Mouse (Mus musculus): ENCODE results near the gene Tmem104. TPM values are rescaled to one million over a fixed set of nuclear protein-coding genes. Genes with fewer than 3 reads are reported as not detected.

Tmem104 gene
- polyA plus RNA-seq, 1 experiment from 2014 or later = 10.3 TPM

DNA sequence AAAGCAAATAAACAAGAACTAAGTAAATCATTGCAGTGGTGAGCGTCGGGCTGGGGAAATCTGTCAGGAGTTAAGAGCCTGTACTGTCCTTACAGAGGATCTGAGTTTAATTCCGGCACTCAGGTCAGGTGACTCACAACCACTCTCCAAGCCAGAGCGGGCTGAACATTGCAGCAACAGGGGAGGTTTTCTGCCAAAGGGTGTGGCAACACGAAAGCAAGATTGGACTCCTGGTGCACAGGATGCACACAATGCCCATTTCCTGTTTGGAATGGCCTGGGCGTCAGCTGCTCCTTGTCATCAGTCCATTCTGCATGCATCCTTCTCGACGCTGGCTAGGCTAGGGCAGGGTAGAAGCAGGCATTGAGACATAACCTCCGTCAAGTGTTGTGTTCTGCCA lies 32.0 kb downstream of the Tmem104 start:
- no peak overlapping the region for H3K9ac ChIP-seq (ENCODE audit: low read depth, low read length)
- H3K36me3 ChIP-seq (ENCODE audit: control insufficient read depth, insufficient read depth, low read length) = no peaks in the 10 kb centered on the region
- H3K4me1 ChIP-seq (ENCODE audit: control insufficient read depth, insufficient read depth, low read length) = peaks cover 21% of the 10 kb centered on the region
- 54% methylated on average over 9 of the region's 9 CpGs for WGBS
- ATAC-seq (ENCODE audit: low FRiP score, low TSS enrichment) = no peak
- H3K27ac ChIP-seq (ENCODE audit: low read depth, low read length) = no peak overlapping the region
- no peak overlapping the region for H3K4me3 ChIP-seq (ENCODE audit: low read length)
- no peak overlapping the region for H3K4me2 ChIP-seq (replicated peaks; ENCODE audit: low read depth, low read length)
- peaks cover 9% of the 10 kb centered on the region; the same call in 1 of the 2 replicates for H3K27me3 ChIP-seq (ENCODE audit: control insufficient read depth, insufficient read depth, low read length)
- no peaks in the 10 kb centered on the region for H3K9me3 ChIP-seq (ENCODE audit: control insufficient read depth, low read length)

- H3K27me3 ChIP-seq (ENCODE audit: control insufficient read depth, insufficient read depth, low read length) = peaks cover 9% of the 10 kb centered on the region; the same call in 1 of the 2 replicates
- H3K4me2 ChIP-seq (replicated peaks; ENCODE audit: low read depth, low read length) = no peak overlapping the region
- H3K9ac ChIP-seq (ENCODE audit: low read depth, low read length) = no peak overlapping the region
- WGBS = 83% methylated on average over 10 of the region's 10 CpGs
- no peak for ATAC-seq (ENCODE audit: low FRiP score, low TSS enrichment)
- no peaks in the 10 kb centered on the region for H3K36me3 ChIP-seq (ENCODE audit: control insufficient read depth, insufficient read depth, low read length)
- no peak overlapping the region for H3K27ac ChIP-seq (ENCODE audit: low read depth, low read length)
- no peaks in the 10 kb centered on the region for H3K9me3 ChIP-seq (ENCODE audit: control insufficient read depth, low read length)
- no peak overlapping the region for H3K4me3 ChIP-seq (ENCODE audit: low read length)
- peaks cover 21% of the 10 kb centered on the region for H3K4me1 ChIP-seq (ENCODE audit: control insufficient read depth, insufficient read depth, low read length)
Measured at GRCm38 (mm10) chr11:115219685-115220084, 32.4 kb downstream of the Tmem104 start.

DNA sequence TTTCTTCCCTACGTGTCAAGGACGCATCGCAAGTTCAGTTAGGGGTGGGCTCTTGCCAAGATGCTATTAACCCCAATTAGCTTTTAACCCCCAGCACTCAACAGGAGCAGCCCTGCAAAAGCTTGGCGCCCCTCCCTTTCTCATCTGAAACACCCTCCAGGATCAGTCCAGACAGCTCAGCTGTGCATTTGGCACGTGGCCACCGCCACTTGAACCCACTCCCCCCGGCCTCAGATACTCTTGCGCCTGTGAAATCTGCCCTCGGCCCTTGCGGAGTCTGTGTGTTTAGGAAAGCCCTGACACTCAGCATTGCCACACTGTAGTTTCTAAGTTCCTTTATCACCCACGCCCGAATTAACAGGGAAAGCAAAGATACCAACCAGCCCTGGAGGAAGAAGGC lies 34.8 kb downstream of the Tmem104 start:
- H3K4me2 ChIP-seq (replicated peaks; ENCODE audit: low read depth, low read length) = no peak overlapping the region
- no peak for ATAC-seq (ENCODE audit: low FRiP score, low TSS enrichment)
- H3K4me1 ChIP-seq (ENCODE audit: control insufficient read depth, insufficient read depth, low read length) = peaks cover 21% of the 10 kb centered on the region
- no peaks in the 10 kb centered on the region for H3K36me3 ChIP-seq (ENCODE audit: control insufficient read depth, insufficient read depth, low read length)
- no peak overlapping the region for H3K9ac ChIP-seq (ENCODE audit: low read depth, low read length)
- 26% methylated on average over 12 of the region's 12 CpGs for WGBS
- H3K4me3 ChIP-seq (ENCODE audit: low read length) = no peak overlapping the region
- no peaks in the 10 kb centered on the region for H3K9me3 ChIP-seq (ENCODE audit: control insufficient read depth, low read length)
- H3K27me3 ChIP-seq (ENCODE audit: control insufficient read depth, insufficient read depth, low read length) = peaks cover 9% of the 10 kb centered on the region; the same call in 1 of the 2 replicates
- no peak overlapping the region for H3K27ac ChIP-seq (ENCODE audit: low read depth, low read length)

DNA sequence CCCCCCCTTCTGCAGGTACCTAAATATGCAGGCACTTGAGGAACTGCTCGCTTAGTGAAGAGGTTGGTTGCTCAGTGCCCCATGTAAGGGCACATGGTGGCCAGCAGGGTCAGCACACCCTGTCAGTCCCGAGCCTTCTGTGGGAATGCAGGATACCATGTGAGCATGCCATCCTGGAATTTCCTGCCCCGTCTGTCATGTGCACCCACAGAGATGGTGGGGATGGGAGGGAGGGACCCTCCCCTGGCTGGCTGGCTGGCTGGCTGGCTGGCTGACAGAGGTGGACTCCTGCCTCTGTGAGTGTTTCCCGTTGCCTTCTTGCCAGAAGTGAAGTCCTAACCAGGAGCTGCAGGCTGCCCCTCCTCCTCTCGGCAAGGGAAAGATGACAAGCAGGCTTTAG lies 35.3 kb downstream of the Tmem104 start:
- Histone ChIP-seq H3K4me1 (ENCODE audit: control insufficient read depth, insufficient read depth, low read length) (peaks cover 22% of the 10 kb centered on the region), H3K4me3 (ENCODE audit: low read length) (no peak overlapping the region), H3K27ac (ENCODE audit: low read depth, low read length) (no peak overlapping the region), H3K27me3 (ENCODE audit: control insufficient read depth, insufficient read depth, low read length) (peaks cover 9% of the 10 kb centered on the region; the same call in 1 of the 2 replicates), H3K36me3 (ENCODE audit: control insufficient read depth, insufficient read depth, low read length) (no peaks in the 10 kb centered on the region), H3K4me2 (replicated peaks; ENCODE audit: low read depth, low read length) (no peak overlapping the region), H3K9me3 (ENCODE audit: control insufficient read depth, low read length) (no peaks in the 10 kb centered on the region), H3K9ac (ENCODE audit: low read depth, low read length) (no peak overlapping the region)
- 15% methylated on average over 5 of the region's 5 CpGs for WGBS
- no peak for ATAC-seq (ENCODE audit: low FRiP score, low TSS enrichment)

GRCm38 (mm10) chr11:115223451-115223850 lies 36.2 kb downstream of the Tmem104 start:
- no peak for ATAC-seq (ENCODE audit: low FRiP score, low TSS enrichment)
- H3K27ac ChIP-seq (ENCODE audit: low read depth, low read length) = no peak overlapping the region
- no peaks in the 10 kb centered on the region for H3K36me3 ChIP-seq (ENCODE audit: control insufficient read depth, insufficient read depth, low read length)
- no peak overlapping the region for H3K4me2 ChIP-seq (replicated peaks; ENCODE audit: low read depth, low read length)
- H3K9ac ChIP-seq (ENCODE audit: low read depth, low read length) = no peak overlapping the region
- no peak overlapping the region for H3K4me3 ChIP-seq (ENCODE audit: low read length)
- peaks cover 21% of the 10 kb centered on the region for H3K4me1 ChIP-seq (ENCODE audit: control insufficient read depth, insufficient read depth, low read length)
- 67% methylated on average over 11 of the region's 11 CpGs for WGBS
- no peaks in the 10 kb centered on the region for H3K9me3 ChIP-seq (ENCODE audit: control insufficient read depth, low read length)
- H3K27me3 ChIP-seq (ENCODE audit: control insufficient read depth, insufficient read depth, low read length) = peaks cover 9% of the 10 kb centered on the region; the same call in 1 of the 2 replicates

DNA sequence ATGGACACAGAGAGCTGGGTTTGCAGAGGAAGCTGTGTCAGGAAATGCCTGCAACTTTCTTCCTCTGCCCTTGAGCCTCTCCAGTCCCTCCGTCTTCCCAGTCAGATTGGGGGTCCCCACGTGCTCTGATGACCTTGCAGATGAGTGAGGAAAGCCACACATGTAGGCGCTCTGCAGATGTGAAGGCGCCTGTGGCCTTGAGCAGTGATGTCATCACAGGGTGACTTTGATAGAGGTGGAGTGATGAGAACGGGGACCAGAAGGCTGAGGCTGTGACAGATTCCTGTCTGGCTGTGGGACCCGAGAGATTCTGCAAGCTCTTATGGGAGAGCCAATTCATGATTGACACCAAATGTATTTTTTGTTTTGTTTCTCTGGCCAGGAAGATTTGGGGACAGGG lies 36.6 kb downstream of the Tmem104 start:
- no peak overlapping the region for H3K4me2 ChIP-seq (replicated peaks; ENCODE audit: low read depth, low read length)
- H3K4me1 ChIP-seq (ENCODE audit: control insufficient read depth, insufficient read depth, low read length) = peaks cover 18% of the 10 kb centered on the region
- no peaks in the 10 kb centered on the region for H3K9me3 ChIP-seq (ENCODE audit: control insufficient read depth, low read length)
- no peak overlapping the region for H3K27ac ChIP-seq (ENCODE audit: low read depth, low read length)
- H3K36me3 ChIP-seq (ENCODE audit: control insufficient read depth, insufficient read depth, low read length) = no peaks in the 10 kb centered on the region
- peaks cover 9% of the 10 kb centered on the region; the same call in 1 of the 2 replicates for H3K27me3 ChIP-seq (ENCODE audit: control insufficient read depth, insufficient read depth, low read length)
- H3K9ac ChIP-seq (ENCODE audit: low read depth, low read length) = no peak overlapping the region
- H3K4me3 ChIP-seq (ENCODE audit: low read length) = no peak overlapping the region
- ATAC-seq (ENCODE audit: low FRiP score, low TSS enrichment) = no peak
- 62% methylated on average over 6 of the region's 6 CpGs for WGBS

- ATAC-seq (ENCODE audit: low FRiP score, low TSS enrichment) = peak; percentile 24; the same call in 1 of the 2 replicates
- H3K9ac ChIP-seq (ENCODE audit: low read depth, low read length) = no peak overlapping the region
- H3K27ac ChIP-seq (ENCODE audit: low read depth, low read length) = no peak overlapping the region
- no peak overlapping the region for H3K4me3 ChIP-seq (ENCODE audit: low read length)
- peaks cover 12% of the 10 kb centered on the region for H3K4me1 ChIP-seq (ENCODE audit: control insufficient read depth, insufficient read depth, low read length)
- peaks cover 7% of the 10 kb centered on the region; the same call in 1 of the 2 replicates for H3K27me3 ChIP-seq (ENCODE audit: control insufficient read depth, insufficient read depth, low read length)
- H3K9me3 ChIP-seq (ENCODE audit: control insufficient read depth, low read length) = no peaks in the 10 kb centered on the region
- WGBS = 43% methylated on average over 8 of the region's 8 CpGs
- no peaks in the 10 kb centered on the region for H3K36me3 ChIP-seq (ENCODE audit: control insufficient read depth, insufficient read depth, low read length)
- no peak overlapping the region for H3K4me2 ChIP-seq (replicated peaks; ENCODE audit: low read depth, low read length)
Measured at GRCm38 (mm10) chr11:115224889-115225288, 37.6 kb downstream of the Tmem104 start.

GRCm38 (mm10) chr11:115225301-115225700 lies 38.0 kb downstream of the Tmem104 start:
- H3K36me3 ChIP-seq (ENCODE audit: control insufficient read depth, insufficient read depth, low read length) = no peaks in the 10 kb centered on the region
- H3K9ac ChIP-seq (ENCODE audit: low read depth, low read length) = no peak overlapping the region
- WGBS = 51% methylated on average over 6 of the region's 6 CpGs
- H3K4me3 ChIP-seq (ENCODE audit: low read length) = no peak overlapping the region
- H3K27ac ChIP-seq (ENCODE audit: low read depth, low read length) = no peak overlapping the region
- peaks cover 12% of the 10 kb centered on the region for H3K4me1 ChIP-seq (ENCODE audit: control insufficient read depth, insufficient read depth, low read length)
- no peak overlapping the region for H3K4me2 ChIP-seq (replicated peaks; ENCODE audit: low read depth, low read length)
- no peak for ATAC-seq (ENCODE audit: low FRiP score, low TSS enrichment)
- peaks cover 7% of the 10 kb centered on the region; the same call in 1 of the 2 replicates for H3K27me3 ChIP-seq (ENCODE audit: control insufficient read depth, insufficient read depth, low read length)
- H3K9me3 ChIP-seq (ENCODE audit: control insufficient read depth, low read length) = no peaks in the 10 kb centered on the region

DNA sequence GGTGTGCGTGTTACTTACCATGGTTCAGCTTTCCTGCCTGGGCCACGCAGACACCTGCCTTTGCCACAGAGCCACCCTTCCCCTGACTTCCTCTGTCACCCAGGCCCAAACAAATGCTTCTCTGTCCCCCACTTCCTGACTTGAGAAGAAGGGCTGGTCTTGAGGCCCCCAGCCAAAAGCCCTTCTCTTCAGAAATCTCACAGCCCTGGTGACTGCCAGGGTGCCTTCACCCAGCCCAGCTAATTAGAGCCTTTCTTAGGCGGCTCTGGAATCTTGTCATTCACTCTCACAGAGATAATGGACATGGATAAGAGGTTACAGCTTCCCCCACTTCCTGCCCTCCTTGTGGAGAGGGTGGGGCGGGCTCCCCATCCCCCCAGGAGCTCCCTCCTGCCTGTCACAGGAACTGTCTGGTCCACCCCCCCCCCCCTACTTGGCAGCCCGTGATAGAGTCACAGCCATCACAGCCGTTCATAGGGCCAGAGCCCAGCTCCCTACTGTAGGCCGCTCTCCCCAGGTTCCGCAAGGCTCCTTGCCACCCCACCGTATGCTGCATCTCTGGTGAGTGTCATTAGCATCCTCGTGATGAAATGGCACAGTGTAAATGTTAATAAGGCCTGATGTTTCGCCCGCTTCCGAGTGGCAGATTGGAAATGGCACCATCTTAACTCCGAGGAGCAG lies 39.7 kb downstream of the Tmem104 start:
- Histone ChIP-seq H3K9me3 (ENCODE audit: control insufficient read depth, low read length) (no peaks in the 10 kb centered on the region), H3K4me1 (ENCODE audit: control insufficient read depth, insufficient read depth, low read length) (peaks cover 16% of the 10 kb centered on the region), H3K27ac (ENCODE audit: low read depth, low read length) (no peak overlapping the region), H3K9ac (ENCODE audit: low read depth, low read length) (0 out of 2 replicates have a peak overlapping the region, but pooled peaks have one; percentile 12), H3K27me3 (ENCODE audit: control insufficient read depth, insufficient read depth, low read length) (peaks cover 8% of the 10 kb centered on the region), H3K4me3 (ENCODE audit: low read length) (no peak overlapping the region), H3K4me2 (replicated peaks; ENCODE audit: low read depth, low read length) (no peak overlapping the region), H3K36me3 (ENCODE audit: control insufficient read depth, insufficient read depth, low read length) (no peaks in the 10 kb centered on the region; the same call in 1 of the 2 replicates)
- 63% methylated on average over 14 of the region's 14 CpGs for WGBS
- no peak for ATAC-seq (ENCODE audit: low FRiP score, low TSS enrichment)
